27 mouse cellular contexts compared by ENCODE assay signal in genomic region chr3:146913107-146913506, GRCm38 (mm10).
"Had no signal": no experiment of that assay in that cellular context is flagged by ENCODE, and none has a peak within 500 bp of the region (broad histone marks: within the 10 kb centered on the region; RNA-seq: fewer than 3 reads in every experiment).

No protein-coding gene starts in this region.

- H3K36me3 ChIP-seq: heart, embryonic 12.5 days; hindbrain, embryonic 10.5 days; hindbrain, embryonic 12.5 days; intestine, embryonic 15.5 days; limb, embryonic 10.5 days; limb, embryonic 12.5 days; liver, embryonic 13.5 days; liver, embryonic 15.5 days had no signal

- DNase-seq: gastrocnemius, adult 2 months; gastrocnemius, postnatal 10 days; gastrocnemius, postnatal 25 days; heart, adult 2 months; heart, postnatal 4 days; kidney, adult 18-20 months; kidney, adult 8-10 months; kidney, postnatal 10 days; kidney, postnatal 25 days; kidney, postnatal 4 days; liver; liver, embryonic 13.5 days; liver, postnatal 0 days had no signal

- H3K9ac ChIP-seq: heart, embryonic 12.5 days; hindbrain, embryonic 12.5 days; hindbrain, embryonic 14.5 days; intestine, embryonic 15.5 days; limb, embryonic 12.5 days; liver, embryonic 13.5 days; liver, embryonic 15.5 days; liver, postnatal 0 days had no signal

- H3K27ac ChIP-seq: gastrocnemius, adult 2 months; heart, adult 2 months; hindbrain, embryonic 10.5 days; hindbrain, embryonic 12.5 days; hindbrain, embryonic 14.5 days; intestine, embryonic 15.5 days; layer of hippocampus, adult 2 months; left cerebral cortex, adult 2 months; limb, embryonic 10.5 days; limb, embryonic 12.5 days; liver, embryonic 13.5 days; liver, embryonic 15.5 days had no signal

- H3K4me1 ChIP-seq: hindbrain, embryonic 10.5 days; hindbrain, embryonic 12.5 days; intestine, embryonic 15.5 days; limb, embryonic 10.5 days; liver, embryonic 13.5 days; liver, embryonic 15.5 days had no signal

- H3K4me3 ChIP-seq: gastrocnemius, adult 2 months; heart, adult 2 months; heart, embryonic 12.5 days; hindbrain, embryonic 10.5 days; hindbrain, embryonic 12.5 days; intestine, embryonic 15.5 days; layer of hippocampus, adult 2 months; left cerebral cortex, adult 2 months; limb, embryonic 10.5 days; limb, embryonic 12.5 days; liver, embryonic 13.5 days; liver, embryonic 15.5 days had no signal

- H3K27me3 ChIP-seq: heart, embryonic 12.5 days; hindbrain, embryonic 12.5 days; intestine, embryonic 15.5 days; liver, embryonic 13.5 days; liver, embryonic 15.5 days had no signal

- H3K9me3 ChIP-seq: heart, embryonic 12.5 days; hindbrain, embryonic 10.5 days; hindbrain, embryonic 12.5 days; intestine, embryonic 15.5 days; limb, embryonic 10.5 days; limb, embryonic 12.5 days; liver, embryonic 13.5 days; liver, embryonic 15.5 days had no signal

- H3K4me2 ChIP-seq: heart, embryonic 12.5 days; hindbrain, embryonic 12.5 days; hindbrain, embryonic 14.5 days; intestine, embryonic 15.5 days; limb, embryonic 12.5 days; liver, embryonic 11.5 days; liver, embryonic 13.5 days; liver, embryonic 15.5 days had no signal

- ATAC-seq: hindbrain, embryonic 16.5 days; inflammation-experienced regulatory T-cells, adult 6 months; intestine, embryonic 15.5 days; intestine, postnatal 0 days; liver, postnatal 0 days had no signal
